Mouse (Mus musculus): ENCODE results near the gene Mfsd5.

Mfsd5 gene

DNA sequence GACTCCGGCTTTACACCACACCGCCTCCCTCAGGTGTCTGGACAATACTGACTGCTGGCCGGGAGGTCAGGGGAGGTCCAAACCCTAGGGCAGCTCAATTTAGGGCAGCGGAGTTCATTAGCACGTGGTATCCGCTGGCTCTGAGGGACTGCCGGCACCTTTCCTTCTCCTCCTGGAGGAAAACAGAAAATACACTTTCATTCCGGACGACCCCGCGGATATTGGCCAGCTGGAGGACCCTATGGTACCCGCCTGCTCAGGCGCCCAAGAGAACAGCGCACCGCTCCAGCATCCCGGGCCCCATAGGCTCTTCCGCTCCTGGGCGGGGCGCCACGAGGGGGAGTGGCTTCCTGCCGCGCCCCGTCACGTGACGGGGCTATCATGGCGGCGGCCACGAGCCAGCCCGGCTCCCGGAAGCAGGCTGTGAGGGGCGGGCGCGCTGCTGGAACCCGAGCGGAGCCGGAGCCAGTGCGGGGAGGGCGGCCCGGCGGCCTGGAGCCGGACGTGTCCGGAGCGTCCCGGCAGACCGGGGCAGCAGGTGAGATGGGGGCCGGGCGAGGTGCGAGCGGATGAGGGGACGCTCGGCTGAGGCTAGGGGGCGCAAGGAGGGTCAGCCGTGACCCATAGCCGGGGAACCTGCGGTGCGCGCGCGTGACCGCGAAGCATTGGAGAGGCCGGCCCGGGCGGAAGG is at the start of gene Mfsd5:
TSS of gene Mfsd5 (plus strand) at position 363 of the 691 bp plus-strand sequence.
- peak; percentile 88 for DNase-seq (ENCODE audit: low read depth, low spot score)

DNA sequence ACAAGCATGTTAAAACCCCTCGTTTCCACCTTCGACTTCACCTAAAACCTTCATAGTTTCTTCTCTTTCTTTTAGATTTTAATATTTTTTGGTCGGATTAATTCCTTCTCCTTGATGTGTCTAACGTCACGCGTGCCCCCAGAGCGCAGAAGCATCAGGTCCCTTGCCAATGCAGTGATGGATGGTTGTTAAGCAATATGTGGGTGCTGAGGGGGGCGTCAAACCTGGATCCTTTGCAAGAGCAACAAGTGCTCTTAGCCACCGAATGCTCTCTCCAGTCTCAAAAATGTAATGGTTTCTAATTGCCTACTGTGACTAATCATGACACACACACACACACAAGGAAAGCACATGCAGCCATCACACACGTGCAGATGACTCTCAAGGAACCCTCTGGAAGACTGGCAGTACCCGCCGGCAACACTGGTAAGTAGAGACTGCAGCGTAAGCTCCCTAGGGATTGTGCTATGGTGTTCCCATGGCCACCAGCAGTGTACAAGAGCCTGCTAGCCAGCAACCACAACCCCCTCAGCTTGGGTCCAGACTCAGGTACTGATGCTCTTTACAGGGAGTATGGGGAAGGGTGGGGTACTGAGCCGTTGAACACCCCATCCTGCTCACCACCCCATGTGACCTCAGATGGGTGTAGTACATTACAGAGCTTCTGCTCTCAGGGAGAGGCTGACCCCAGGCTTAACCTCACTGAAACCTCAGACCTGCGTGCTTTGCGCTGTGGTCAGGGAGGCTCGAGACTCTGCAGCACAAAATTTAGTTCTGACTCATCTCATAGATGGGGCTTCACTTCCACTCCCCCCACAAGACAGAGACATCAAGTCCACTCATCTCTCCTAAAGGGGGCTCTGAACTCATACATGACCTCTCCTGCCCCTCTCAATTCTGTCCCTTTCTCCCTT is 48.6 kb upstream of the Mfsd5 start:
- DNase-seq (ENCODE audit: low read depth, low spot score): peak; percentile 90

DNA sequence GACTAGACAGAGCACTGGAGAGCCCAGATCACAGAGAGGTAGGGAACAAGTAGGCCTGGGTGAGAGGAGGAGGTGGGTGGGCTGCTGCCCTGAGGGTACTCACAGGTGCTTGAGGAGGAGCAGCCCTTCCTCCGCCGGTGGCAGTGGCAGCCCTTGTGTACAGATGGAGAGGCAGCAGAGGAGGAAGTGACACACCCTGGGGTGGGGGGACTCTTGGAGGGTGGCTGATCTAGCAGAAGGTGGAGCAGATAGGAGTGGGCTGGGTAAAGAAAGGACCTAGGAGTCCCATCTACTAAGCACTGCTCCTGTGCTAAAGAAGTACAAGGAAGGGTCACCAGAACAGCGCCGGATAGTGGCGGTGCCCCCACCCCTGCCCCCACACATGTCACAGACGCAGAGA is 47.5 kb upstream of the Mfsd5 start, which contains the start of gene Itgb7:
TSS of gene Itgb7 (minus strand) at position 197 of the 400 bp plus-strand sequence.
- no peak for DNase-seq (ENCODE audit: low read depth, low spot score)

DNA sequence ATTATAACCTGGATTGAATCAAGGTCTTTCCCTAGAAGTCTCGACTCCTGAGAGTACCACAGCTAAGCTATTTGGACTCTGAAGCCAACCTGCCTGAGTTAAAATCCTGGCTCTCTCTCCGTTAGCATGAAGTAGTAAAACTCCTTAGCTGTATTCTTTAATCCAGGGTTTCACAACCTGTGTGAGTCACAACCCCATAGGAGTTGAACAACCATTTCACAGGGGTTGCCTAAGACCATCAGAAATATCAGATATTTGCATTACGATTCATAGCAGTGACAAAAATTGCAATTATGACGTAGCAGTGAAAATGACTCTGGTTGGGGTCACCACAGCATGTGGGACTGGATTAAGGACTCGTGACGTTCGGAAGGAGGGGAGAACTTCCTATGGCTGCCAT is 46.5 kb upstream of the Mfsd5 start:
- DNase-seq (ENCODE audit: low read depth, low spot score): peak; percentile 88

DNA sequence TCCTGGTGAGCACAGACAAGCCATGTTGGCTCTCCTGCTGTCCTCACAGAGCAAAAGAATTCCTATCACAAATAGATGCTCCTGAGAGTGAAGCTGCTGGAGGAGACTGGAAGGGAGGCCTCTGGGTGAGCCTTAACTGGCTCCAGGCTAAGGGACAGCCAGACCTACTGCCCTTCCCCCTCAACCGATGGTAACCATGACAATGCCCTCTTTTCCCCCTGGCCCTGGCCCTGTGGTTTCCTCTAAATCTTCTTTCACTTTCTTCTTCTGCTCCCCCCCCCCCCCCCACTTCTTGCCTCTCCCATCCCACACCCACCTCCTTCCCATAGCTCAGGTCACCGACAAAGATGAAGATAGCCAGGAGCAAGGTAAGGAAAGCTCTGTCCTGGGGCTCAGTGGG is 45.4 kb upstream of the Mfsd5 start:
- DNase-seq (ENCODE audit: low read depth, low spot score): peak; percentile 47

DNA sequence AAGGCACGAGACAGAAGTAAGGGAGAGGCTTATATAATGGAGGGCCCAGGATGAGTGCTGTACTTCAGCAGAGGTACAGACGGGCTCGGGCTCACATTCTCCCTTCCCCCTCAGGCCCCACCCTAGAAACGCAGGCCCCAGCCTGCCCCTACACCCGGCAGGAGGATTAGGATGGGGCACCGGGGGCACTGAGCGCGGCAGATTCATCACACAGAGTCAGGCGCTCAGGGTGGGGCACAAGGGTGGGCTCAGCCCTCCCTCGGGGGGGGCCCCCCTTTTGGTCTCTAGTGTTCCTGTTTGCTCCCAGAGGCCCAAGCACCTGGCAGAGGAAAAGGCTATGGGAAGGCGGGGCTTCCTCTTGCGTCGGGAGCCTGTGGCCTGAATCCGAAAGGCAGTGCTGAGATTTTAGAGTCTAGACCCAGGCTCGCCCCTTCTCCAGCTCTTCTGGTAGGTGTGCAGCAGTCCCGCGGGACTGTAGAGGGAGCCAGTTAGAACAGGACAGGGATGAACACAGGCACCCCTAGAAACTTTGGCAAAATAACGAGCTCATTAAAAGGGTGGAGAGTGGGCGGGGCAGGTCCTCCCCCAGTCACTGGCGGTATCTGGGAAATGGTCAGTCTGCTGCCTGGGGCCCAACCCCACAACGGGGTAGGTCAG is 43.8 kb upstream of the Mfsd5 start:
- DNase-seq (ENCODE audit: low read depth, low spot score): no peak

DNA sequence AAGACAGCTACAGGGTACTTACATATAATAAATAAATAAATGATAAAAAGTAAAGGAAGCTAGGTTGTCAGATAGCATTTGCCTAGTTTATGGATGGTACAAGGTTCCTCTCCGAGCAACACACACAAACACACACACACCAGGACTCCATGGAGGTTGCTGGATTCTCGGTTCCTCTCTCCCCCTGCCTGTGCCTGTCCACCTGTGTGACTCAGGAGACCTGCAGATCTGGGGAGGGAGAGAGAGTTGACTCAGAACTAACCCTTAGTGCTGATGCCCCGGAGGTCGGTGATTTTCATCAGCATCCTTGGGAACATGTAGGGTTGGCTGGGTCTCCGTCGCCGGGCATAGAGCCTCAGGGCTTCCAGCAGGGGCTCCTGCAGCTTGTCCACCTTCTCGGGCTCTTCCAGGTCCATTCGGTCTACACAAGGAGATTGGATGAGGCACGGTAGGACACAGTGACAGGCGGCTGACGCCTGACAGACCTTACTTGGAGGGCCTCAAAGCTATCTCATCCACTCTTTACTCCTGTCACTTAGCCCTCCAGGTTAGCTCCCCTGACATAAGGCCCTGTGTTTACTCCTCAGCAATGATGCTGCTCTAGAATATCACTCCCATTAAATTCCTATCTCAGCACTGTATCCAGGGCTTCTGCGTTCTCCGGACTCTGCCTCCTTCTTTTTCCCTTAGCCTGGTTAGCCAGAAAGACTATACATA is 40.6 kb upstream of the Mfsd5 start:
- no peak for DNase-seq (ENCODE audit: low read depth, low spot score)

DNA sequence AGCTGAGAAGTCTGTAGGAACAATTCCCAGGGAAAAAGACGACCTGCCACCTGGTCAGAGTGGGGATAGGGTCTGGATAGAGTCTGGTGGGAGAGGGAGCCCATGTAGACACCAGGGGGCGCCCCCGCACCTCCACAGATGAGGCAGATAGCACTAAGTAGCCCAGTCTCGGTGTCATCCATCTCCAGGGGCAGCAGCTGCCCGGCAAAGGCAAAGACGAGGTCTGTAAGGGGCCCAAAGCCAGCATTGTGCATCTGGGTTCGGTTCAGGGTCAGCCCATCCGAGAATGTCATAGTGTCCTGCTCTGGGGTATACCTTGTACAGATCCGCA is 40.0 kb upstream of the Mfsd5 start:
- peak; percentile 82 for DNase-seq (ENCODE audit: low read depth, low spot score)

DNA sequence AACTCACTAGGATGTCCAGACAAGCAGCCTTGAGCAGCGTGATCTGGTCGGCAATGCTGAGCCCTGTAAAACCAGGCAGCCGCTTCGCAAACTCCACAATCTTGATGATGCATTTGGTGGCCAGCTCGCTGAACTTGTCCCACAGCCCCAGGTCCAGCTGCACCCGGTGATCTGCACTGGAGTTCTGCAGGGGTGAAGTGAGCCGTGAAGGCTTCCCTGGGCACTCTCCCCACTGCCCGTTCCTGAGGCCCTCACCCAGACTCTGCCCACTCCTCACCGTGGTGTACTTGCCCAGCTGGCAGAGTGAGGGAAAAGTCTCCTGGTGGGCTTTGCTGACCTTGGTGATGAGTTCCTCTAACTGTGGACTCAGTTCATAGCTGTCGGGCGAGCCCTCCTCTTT is 39.4 kb upstream of the Mfsd5 start:
- DNase-seq (ENCODE audit: low read depth, low spot score): no peak

DNA sequence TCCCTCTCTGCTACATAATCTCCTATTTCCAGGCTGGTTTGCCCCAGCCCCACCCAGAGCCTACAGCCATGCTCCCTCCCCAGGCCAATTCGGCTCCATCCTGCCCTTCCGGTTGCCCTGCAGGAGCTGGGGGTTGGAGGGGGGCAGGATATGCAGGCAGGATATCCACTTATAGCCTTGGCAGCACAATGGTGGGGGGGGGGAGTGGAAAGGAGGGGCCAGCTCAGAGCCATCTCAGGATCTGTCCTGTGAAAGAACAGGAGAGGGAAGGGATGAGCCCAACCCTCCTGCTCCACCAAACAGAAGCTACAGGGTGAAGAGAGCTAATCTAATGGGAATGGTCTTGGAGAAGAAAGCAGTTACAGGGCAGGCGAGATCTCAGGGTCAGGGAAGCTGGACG is 38.6 kb upstream of the Mfsd5 start:
- DNase-seq (ENCODE audit: low read depth, low spot score): no peak

DNA sequence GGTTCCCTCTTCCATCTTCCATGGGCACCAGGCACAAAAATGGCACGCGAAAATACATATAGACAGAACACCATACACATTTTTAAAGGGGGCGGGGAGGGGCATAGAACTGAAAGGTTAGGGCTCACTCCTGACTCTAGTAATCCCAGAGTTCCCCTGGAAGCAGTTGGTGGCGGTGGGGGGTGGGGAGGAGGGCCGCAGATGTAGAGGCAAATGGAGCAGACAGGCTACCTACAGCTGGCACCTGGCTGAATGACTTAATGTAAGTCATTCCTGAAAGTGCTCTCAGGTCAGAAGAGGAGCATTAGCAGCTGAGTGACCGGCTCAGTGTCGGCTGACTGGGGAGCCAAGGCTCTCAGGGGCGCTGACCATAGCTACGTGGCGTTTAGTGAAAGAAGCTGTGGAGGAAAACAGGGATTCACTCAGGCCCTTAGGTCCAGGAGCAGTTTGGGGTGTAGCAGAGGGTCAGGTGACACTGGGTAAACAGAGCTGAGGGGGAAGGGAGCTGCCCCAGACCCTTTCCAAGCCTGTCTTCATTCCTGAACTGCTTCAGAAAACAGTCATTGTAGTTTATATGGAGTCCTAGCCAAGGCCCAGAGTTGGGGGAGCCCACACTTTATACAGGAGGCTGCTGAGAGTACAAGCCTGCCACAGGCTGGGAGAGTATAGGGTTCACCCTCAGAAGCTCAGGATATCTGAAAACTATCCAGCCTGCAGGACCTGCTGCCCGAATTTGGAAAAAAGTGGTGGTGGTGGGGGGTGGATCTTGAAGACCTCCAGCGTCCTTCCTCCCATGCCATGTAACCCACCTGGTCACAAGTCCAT is 36.6 kb upstream of the Mfsd5 start:
- no peak for DNase-seq (ENCODE audit: low read depth, low spot score)

DNA sequence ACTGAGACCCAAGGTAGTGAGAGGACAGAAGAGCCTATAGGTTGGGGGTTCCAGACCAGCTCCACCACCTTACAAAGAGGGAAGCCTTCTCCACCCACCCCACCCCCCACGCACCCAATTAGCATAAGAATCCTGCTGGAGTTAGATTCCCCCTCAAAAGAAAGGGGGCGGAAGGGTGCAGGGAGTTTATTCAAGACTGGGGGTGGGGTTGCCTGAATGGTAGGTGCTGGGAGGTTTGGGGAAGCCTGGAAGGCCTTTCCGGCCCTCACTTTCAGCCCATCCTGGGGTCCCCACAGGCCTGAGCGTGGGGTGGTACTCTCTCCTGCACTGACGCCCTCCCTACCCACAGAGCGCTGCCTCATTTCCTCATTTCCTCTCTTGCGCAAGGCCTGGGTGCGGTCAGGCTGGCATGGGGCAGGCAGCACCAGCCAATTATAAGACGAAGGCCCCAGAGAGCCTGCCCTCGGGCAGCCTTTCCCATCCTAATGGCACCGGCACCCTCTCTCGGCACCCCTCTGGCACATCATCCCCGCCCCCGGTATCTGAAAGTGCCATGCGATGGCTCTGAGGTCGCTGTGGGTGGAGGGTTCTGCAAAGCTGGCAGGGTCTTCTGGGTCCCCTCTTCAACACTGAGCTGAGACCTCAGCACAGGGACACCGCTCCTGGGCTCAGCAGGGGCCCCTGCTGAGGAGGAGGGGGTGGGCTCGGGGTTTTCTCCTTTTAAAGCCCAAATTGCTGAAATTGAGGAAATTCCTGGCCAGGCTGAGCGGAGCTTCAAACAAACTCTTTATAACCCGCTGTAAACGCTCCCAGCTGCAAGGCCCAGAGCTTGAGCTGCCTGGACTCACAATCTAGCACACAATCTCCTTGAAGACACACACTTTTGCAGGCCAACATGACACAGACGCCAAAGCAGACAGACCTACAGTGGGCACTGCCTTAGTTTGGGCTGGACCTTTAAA is 35.7 kb upstream of the Mfsd5 start:
- peak; percentile 76 for DNase-seq (ENCODE audit: low read depth, low spot score)

DNA sequence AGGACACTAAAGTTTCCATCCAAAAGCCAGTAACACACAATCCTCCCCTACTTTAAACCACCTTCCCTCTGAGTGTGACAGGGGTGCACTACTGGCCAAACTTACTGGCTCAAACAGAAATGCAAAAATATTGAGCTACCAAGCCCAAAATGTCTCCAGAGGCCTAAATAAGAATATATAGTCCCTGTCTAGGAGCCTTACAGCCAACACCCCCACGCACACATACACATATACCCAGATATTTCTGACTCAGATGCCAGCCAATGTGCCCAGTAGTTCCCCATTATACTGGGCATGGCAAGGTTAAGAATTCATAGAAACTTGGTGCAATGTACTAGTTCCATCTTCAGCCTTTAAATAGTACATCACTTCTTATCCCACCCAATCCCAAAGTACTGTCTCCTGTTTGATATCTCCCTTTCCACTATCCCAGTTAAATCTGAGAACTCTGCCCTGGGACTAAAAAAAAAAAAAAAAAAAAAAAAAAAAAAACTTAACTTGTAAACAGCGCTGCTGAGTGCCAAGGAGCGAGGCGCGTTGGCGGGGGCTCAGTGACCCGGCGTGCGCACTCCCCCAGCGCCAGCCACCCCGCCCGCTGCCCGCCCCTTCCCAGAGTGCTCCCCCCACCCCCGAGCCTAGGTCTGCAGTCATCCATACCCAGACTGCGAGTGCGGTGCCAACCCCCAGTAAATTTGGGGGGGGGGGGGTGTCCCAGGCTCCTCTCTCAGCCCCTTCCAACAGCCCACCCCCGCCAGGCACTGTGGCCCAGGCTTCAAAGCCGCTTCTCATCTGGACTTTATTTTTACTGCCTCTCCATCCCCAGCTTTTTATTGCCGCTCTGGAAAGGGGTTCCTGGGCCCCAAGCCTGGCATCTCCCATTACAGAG is 34.7 kb upstream of the Mfsd5 start:
- DNase-seq (ENCODE audit: low read depth, low spot score): peak; percentile 57

DNA sequence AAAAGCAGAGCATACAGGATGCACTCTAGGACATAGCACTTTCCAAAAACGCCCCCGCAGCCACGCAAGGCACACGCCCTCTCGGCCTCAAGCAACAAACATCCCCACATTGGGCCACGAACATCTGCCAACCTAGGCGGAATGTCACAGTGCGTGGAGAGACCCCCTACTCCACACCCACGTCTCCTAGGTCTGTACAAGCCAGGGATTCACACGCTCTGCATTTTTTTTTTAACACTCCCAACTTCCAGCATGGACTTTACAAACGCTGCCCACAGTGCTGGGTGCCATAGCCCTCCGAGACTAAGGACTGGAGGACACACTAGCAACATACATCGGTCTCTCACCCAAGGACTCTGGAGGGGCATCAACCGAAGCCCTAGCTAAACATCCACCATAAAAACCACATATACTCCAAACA is 33.8 kb upstream of the Mfsd5 start:
- DNase-seq (ENCODE audit: low read depth, low spot score): peak; percentile 56

DNA sequence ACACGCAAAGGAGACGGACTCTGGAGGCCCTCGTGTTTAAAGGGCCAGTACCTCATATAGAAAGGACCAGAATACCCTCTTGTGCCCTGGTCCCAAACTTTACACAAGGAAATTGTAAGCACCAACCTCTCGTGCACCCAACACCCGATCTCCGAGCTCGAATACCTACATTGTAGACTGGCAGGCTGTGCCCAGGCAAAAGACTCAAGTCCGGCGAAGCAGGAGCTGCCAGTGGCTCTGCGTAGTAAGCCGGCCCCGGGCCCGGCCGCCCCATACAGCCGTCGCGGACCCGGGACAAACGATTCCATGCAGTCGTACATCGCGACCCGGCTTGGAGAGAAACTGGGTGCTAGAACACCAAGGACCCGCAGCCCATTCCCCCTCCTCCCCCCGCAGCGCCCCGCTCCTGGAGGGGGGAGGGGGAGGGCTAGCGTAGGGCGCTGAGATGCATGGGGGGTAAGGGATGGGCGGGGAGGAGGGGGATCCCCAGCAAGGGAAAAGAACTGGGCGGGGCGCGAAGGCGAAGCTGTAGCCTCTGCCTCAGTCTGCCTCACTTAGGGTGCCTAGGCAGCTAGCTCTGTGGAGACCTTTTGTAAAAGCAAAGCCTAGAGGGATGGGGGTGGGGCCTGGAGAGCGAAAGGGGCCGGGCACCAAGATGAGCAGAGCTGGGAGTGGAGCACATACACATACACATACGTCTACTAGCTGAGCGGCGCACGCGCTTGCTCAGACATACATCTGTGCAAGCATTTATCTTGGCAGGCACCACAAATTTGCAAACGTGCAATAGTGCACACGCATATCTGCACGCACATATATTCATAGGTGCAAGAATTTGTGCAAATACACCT is 33.1 kb upstream of the Mfsd5 start:
- DNase-seq (ENCODE audit: low read depth, low spot score): peak; percentile 95

DNA sequence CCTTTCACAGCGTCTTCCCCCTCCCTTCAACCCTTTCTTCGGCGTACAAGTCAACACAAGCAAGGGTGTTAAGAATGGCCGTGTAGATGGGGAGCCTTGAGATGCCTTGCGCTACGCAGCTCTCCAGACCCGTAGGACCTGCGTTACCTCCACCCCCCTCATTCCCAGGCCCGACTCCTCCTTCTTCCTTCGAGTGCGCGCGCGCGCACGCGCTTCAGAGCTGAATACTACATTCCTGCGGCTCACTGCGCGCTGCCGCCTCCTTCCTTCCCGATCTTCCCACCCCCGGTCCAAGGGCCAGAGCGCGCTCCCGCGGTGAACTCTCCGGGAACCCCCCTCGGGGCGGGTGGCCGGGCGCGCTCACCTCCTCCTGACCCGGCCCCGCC is 32.4 kb upstream of the Mfsd5 start:
- DNase-seq (ENCODE audit: low read depth, low spot score): peak; percentile 98

DNA sequence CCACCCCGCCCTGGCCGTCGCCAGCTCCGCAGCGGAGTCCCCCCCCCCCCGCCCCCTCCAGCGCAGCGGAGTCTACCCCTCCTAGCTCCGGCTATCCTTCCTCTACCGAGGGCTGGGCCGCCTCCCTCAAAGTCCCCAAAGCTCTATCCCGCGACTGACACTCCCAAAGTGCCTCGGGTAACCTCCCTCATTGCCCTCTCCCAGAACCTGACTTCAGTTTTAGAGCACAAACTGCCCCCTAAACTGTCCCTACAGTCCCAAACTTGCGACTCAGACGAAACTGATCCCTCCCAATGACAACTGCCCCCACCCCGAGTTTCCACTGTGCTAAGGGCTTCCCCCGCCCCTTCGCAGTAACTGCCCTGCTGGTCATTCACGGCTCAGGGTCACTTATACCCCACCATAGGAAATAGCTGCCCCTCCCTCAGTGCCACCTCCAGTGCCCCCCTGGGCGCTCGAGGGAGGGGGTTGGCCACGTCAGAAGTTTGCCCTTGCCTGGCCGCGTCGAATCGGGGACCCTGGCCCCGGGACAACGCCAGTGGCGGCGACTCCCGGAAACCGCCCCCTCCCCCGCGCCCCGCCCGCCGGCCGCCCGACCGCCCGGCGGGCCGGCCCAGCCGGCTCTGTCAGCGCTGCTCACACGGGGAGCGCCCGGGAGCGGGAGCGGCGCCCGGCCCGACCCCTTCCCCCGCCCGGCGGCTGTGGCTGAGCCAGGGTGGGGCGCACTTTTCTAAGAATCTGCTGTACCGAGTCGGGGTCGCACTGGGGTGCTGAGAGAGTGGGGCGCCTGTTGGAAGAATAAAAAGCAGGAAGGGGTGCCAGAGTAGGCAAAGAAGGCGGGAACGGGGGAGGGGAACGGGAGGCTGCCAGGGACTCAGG is 31.8 kb upstream of the Mfsd5 start:
- DNase-seq (ENCODE audit: low read depth, low spot score): no peak
